Mouse (Mus musculus) stomach, embryonic 14.5 days (tissue): Measurements from ENCODE around the gene Olfr152. TPM values are rescaled to one million over a fixed set of nuclear protein-coding genes. Genes with fewer than 3 reads are reported as not detected.

Experiments used
- ATAC-seq: fragments of 200-750 bp; cut with Nextera tagmentation; 2 replicates; pipeline ENCODE4 v1.8.0; 2017; ENCODE audit warnings: low read depth, moderate TSS enrichment; ENCODE audit not compliant: insufficient number of reproducible peaks, insufficient read depth, low FRiP score
- H3K27ac ChIP-seq: fragments of 300-500 bp; sonication (generic); 2 replicates; pipeline ENCODE4 v1.5.1; 2014; ENCODE audit warnings: mild to moderate bottlenecking, low read length, moderate library complexity, mixed read lengths
- H3K27me3 ChIP-seq: fragments of 300-500 bp; sonication (generic); 2 replicates; pipeline ENCODE4 v1.6.1; 2014; ENCODE audit warnings: low read length, control low read depth, mixed read lengths; ENCODE audit not compliant: control insufficient read depth, insufficient read depth
- H3K36me3 ChIP-seq: fragments of 300-500 bp; sonication (generic); 2 replicates; pipeline ENCODE4 v1.6.1; 2014; ENCODE audit warnings: mild to moderate bottlenecking, control low read depth, low read length, moderate library complexity, mixed read lengths; ENCODE audit not compliant: control insufficient read depth, insufficient read depth
- H3K4me1 ChIP-seq: fragments of 300-500 bp; sonication (generic); 2 replicates; pipeline ENCODE4 v1.6.1; 2014; ENCODE audit warnings: low read length, control low read depth, mixed read lengths; ENCODE audit not compliant: control insufficient read depth, insufficient read depth
- H3K4me2 ChIP-seq: fragments of 300-500 bp; sonication (generic); replicated peaks from 2 replicates; pipeline ENCODE4 v1.6.1; 2014; ENCODE audit warnings: low read depth, low read length, control low read depth
- H3K4me3 ChIP-seq: fragments of 300-500 bp; sonication (generic); 2 replicates; pipeline ENCODE4 v1.5.1; 2014; ENCODE audit warnings: low read depth, low read length, control low read depth
- H3K9ac ChIP-seq: fragments of 300-500 bp; sonication (generic); replicated peaks from 2 replicates; pipeline ENCODE4 v1.6.1; 2014; ENCODE audit warnings: low read depth, mild to moderate bottlenecking, control low read depth, low read length, moderate library complexity, mixed read lengths
- H3K9me3 ChIP-seq: fragments of 300-500 bp; sonication (generic); 2 replicates; pipeline ENCODE4 v1.6.1; 2016; ENCODE audit warnings: low read depth, low read length, control low read depth; ENCODE audit not compliant: control insufficient read depth
- WGBS: fragments of 180-500 bp; shearing (Covaris S2); extraction: QIAGEN DNeasy Blood & Tissue Kit; methylation state at CpG from one replicate; pipeline ENCODE4 v1.1.7; 2014; 5-methylcytosine and 5-hydroxymethylcytosine counted together
- polyA plus RNA-seq: library from polyadenylated mRNA; unstranded; fragments of >200 nt; fragmentation: Nextera tagmentation; extraction: Ambion mirVana; gene quantifications from 2 replicates; pipeline ENCODE4 v1.2.1, GENCODE M21; 2014

Olfr152 gene
- not detected in 2 replicates for polyA plus RNA-seq

GRCm38 (mm10) chr2:87779183-87779582 is at the start of gene Olfr152:
Olfr152 (plus strand) TSS chr2:87779483.
- Histone ChIP-seq H3K27me3 (no peaks in the 10 kb centered on the region), H3K9ac (no peak within 1 kb of the TSS), H3K4me1 (no peaks in the 10 kb centered on the region), H3K9me3 (no peaks in the 10 kb centered on the region), H3K27ac (no peak within 1 kb of the TSS), H3K4me3 (no peak within 1 kb of the TSS), H3K4me2 (no peak within 1 kb of the TSS), H3K36me3 (no peaks in the 10 kb centered on the region)
- ATAC-seq, result no peak
- WGBS, result 72% methylated on average over 4 of the region's 4 CpGs

- no peak within 1 kb of the TSS for H3K9ac ChIP-seq
- H3K27ac ChIP-seq, result no peak within 1 kb of the TSS
- no peak within 1 kb of the TSS for H3K4me2 ChIP-seq
- no peaks in the 10 kb centered on the region for H3K27me3 ChIP-seq
- H3K36me3 ChIP-seq, result no peaks in the 10 kb centered on the region
- H3K4me3 ChIP-seq, result no peak within 1 kb of the TSS
- WGBS, result 85% methylated on average over 1 of the region's 1 CpGs
- H3K4me1 ChIP-seq, result no peaks in the 10 kb centered on the region
- H3K9me3 ChIP-seq, result no peaks in the 10 kb centered on the region
- ATAC-seq, result no peak
Measured at GRCm38 (mm10) chr2:87739878-87740277, 39.4 kb upstream of the Olfr152 start, which contains the start of gene Olfr1138. Olfr1138 (minus strand) TSS chr2:87739978.

- Histone ChIP-seq H3K27me3 (no peaks in the 10 kb centered on the region), H3K27ac (no peak within 1 kb of the TSS), H3K4me3 (no peak within 1 kb of the TSS), H3K9me3 (no peaks in the 10 kb centered on the region), H3K9ac (no peak within 1 kb of the TSS), H3K4me2 (no peak within 1 kb of the TSS), H3K4me1 (no peaks in the 10 kb centered on the region), H3K36me3 (no peaks in the 10 kb centered on the region)
- 76% methylated on average over 3 of the region's 3 CpGs for WGBS
- no peak for ATAC-seq
Measured at GRCm38 (mm10) chr2:87743452-87743851, 35.8 kb upstream of the Olfr152 start, which contains the start of gene Olfr1140. Olfr1140 (plus strand) TSS chr2:87743752.

- Histone ChIP-seq H3K4me2 (no peak within 1 kb of the TSS), H3K9me3 (no peaks in the 10 kb centered on the region), H3K27ac (no peak within 1 kb of the TSS), H3K36me3 (no peaks in the 10 kb centered on the region), H3K4me1 (no peaks in the 10 kb centered on the region), H3K4me3 (no peak within 1 kb of the TSS), H3K9ac (no peak within 1 kb of the TSS), H3K27me3 (no peaks in the 10 kb centered on the region)
- ATAC-seq, result no peak
- 84% methylated on average over 1 of the region's 1 CpGs for WGBS
Measured at GRCm38 (mm10) chr2:87753891-87754290, 25.4 kb upstream of the Olfr152 start, which contains the start of gene Olfr1141. Olfr1141 (minus strand) TSS chr2:87753991.

- 65% methylated on average over 1 of the region's 1 CpGs for WGBS
- H3K9ac ChIP-seq, result no peak overlapping the region
- H3K4me2 ChIP-seq, result no peak overlapping the region
- no peaks in the 10 kb centered on the region for H3K27me3 ChIP-seq
- H3K27ac ChIP-seq, result no peak overlapping the region
- no peak for ATAC-seq
- no peaks in the 10 kb centered on the region for H3K36me3 ChIP-seq
- no peak overlapping the region for H3K4me3 ChIP-seq
- no peaks in the 10 kb centered on the region for H3K4me1 ChIP-seq
- H3K9me3 ChIP-seq, result no peaks in the 10 kb centered on the region
Measured at GRCm38 (mm10) chr2:87776143-87776542, 3.1 kb upstream of the Olfr152 start.

- Histone ChIP-seq H3K27me3 (no peaks in the 10 kb centered on the region), H3K4me2 (no peak within 1 kb of the TSS), H3K4me1 (no peaks in the 10 kb centered on the region), H3K9ac (no peak within 1 kb of the TSS), H3K9me3 (no peaks in the 10 kb centered on the region), H3K4me3 (no peak within 1 kb of the TSS), H3K36me3 (no peaks in the 10 kb centered on the region), H3K27ac (no peak within 1 kb of the TSS)
- no peak for ATAC-seq
Measured at GRCm38 (mm10) chr2:87800292-87800691, 21.0 kb downstream of the Olfr152 start, which contains the start of gene Olfr1143. Olfr1143 (plus strand) TSS chr2:87800592.

- Histone ChIP-seq H3K9me3 (no peaks in the 10 kb centered on the region), H3K36me3 (no peaks in the 10 kb centered on the region), H3K9ac (no peak within 1 kb of the TSS), H3K4me2 (no peak within 1 kb of the TSS), H3K27me3 (no peaks in the 10 kb centered on the region), H3K4me3 (no peak within 1 kb of the TSS), H3K4me1 (no peaks in the 10 kb centered on the region), H3K27ac (no peak within 1 kb of the TSS)
- ATAC-seq, result no peak
- WGBS, result 84% methylated on average over 1 of the region's 1 CpGs
Measured at GRCm38 (mm10) chr2:87809522-87809921, 30.2 kb downstream of the Olfr152 start, which contains the start of gene Olfr1145. Olfr1145 (plus strand) TSS chr2:87809822.

GRCm38 (mm10) chr2:87830233-87830632 is 51.0 kb downstream of the Olfr152 start, which contains the start of gene Olfr1148:
Olfr1148 (plus strand) TSS chr2:87830533.
- Histone ChIP-seq H3K27ac (no peak within 1 kb of the TSS), H3K36me3 (no peaks in the 10 kb centered on the region), H3K4me2 (no peak within 1 kb of the TSS), H3K27me3 (no peaks in the 10 kb centered on the region), H3K9ac (no peak within 1 kb of the TSS), H3K4me3 (no peak within 1 kb of the TSS), H3K4me1 (no peaks in the 10 kb centered on the region), H3K9me3 (no peaks in the 10 kb centered on the region)
- WGBS, result 97% methylated on average over 1 of the region's 1 CpGs
- no peak for ATAC-seq
